Mouse (Mus musculus) liver, embryonic 14.5 days (tissue): ENCODE measurements at regions not wholly inside any gene's neighbourhood (a gene's known extent, or its start where the extent isn't known, plus 50 kb on each side); places are given as distances from the start of the nearest gene placed in this dataset.

Experiments used
- CTCF ChIP-seq: IDR thresholded peaks from 2 replicates; pipeline ENCODE4 v1.5.1; 2016; ENCODE audit warnings: antibody characterized with exemption, low read depth, control low read depth
- EP300 ChIP-seq: IDR thresholded peaks from 2 replicates; pipeline ENCODE4 v1.6.1; 2016; ENCODE audit warnings: antibody characterized with exemption, low read depth

DNA sequence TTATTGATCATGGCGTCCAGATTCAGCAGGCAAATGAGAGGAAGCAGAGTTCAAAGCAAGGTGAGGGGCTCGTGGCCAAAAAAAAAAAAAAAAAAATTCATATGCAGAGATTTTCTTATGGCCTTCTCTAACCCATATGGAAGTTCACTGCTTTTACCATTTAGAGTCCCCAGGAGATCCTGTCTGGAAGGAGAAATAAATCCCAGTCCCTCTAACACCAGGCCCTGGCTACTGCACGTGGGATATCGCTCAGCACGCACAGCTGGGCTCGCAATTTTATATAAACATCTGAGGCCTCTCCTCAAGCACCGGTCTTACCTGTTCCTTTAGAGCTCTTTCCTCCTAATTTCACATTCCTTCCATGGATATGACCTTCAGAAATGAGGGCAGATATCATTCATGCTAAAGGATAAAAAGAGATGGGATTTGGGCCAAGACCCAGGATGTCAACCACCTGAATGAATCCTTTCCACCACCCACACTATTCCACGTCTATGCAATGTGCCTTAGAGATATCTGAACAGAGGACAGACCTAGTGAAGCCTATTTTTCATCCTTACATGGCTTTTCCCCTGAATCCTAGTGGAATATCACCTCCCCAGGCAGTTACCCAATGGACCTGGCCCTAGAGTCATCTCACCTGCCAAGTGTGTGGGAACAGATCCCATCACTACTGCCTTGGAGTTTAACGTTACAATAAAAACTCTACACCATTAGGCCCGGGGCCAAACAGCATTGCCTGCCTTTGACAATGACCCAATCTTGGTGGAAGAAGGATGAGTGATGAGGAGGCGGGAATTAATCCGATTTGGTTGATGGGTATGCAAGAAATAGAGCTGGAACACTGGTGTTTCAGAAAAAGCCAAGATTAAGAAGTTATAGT is 161.9 kb downstream of the Trim52 start:
- no peak for TF ChIP-seq EP300
- no peak for TF ChIP-seq CTCF
